Mouse (Mus musculus) hindbrain, postnatal 0 days (tissue): ENCODE data around the gene Sgms2. TPM values are rescaled to one million over a fixed set of nuclear protein-coding genes. Genes with fewer than 3 reads are reported as not detected.

ENCODE experiments used
- ATAC-seq: fragments of 200-750 bp; cut with Nextera tagmentation; 2 replicates; pipeline ENCODE4 v1.8.0; 2017; ENCODE audit warnings: mild to moderate bottlenecking, moderate TSS enrichment, moderate library complexity
- DNase-seq: peaks from one replicate; pipeline ENCODE4 v3.0.0-alpha.2; 2015; ENCODE audit warnings: low spot score
- H3K27ac ChIP-seq: fragments of 300-500 bp; sonication (generic); 2 replicates; pipeline ENCODE4 v1.5.1; 2014; ENCODE audit warnings: mild to moderate bottlenecking
- H3K27me3 ChIP-seq: fragments of 300-500 bp; sonication (generic); 2 replicates; pipeline ENCODE4 v1.6.1; 2014; ENCODE audit warnings: low read length, mixed read lengths; ENCODE audit not compliant: insufficient read depth
- H3K36me3 ChIP-seq: fragments of 300-500 bp; sonication (generic); 2 replicates; pipeline ENCODE4 v1.6.1; 2014; ENCODE audit warnings: low read length, mixed read lengths; ENCODE audit not compliant: insufficient read depth
- H3K4me1 ChIP-seq: fragments of 300-500 bp; sonication (generic); 2 replicates; pipeline ENCODE4 v1.6.1; 2014; ENCODE audit warnings: antibody characterized with exemption, low read length, mixed read lengths; ENCODE audit not compliant: insufficient read depth
- H3K4me2 ChIP-seq: fragments of 300-500 bp; sonication (generic); 2 replicates; pipeline ENCODE4 v1.6.1; 2014; ENCODE audit warnings: low read depth, mild to moderate bottlenecking, low read length, moderate library complexity, mixed read lengths
- H3K4me3 ChIP-seq: fragments of 300-500 bp; sonication (generic); 2 replicates; pipeline ENCODE4 v1.5.1; 2014; ENCODE audit warnings: low read length
- H3K9ac ChIP-seq: fragments of 300-500 bp; sonication (generic); replicated peaks from 2 replicates; pipeline ENCODE4 v1.6.1; 2014; ENCODE audit warnings: mild to moderate bottlenecking, low read length, moderate library complexity, mixed read lengths
- H3K9me3 ChIP-seq: fragments of 300-500 bp; sonication (generic); 2 replicates; pipeline ENCODE4 v1.6.1; 2016; ENCODE audit warnings: low read length, mixed read lengths
- CTCF ChIP-seq: IDR thresholded peaks from 2 replicates; pipeline ENCODE4 v1.5.1; 2016; ENCODE audit warnings: antibody characterized with exemption, control low read depth, low read depth
- WGBS: fragments of 180-500 bp; shearing (Covaris S2); extraction: QIAGEN DNeasy Blood & Tissue Kit; methylation state at CpG from one replicate; pipeline ENCODE4 v1.1.7; 2014; 5-methylcytosine and 5-hydroxymethylcytosine counted together
- polyA plus RNA-seq: library from polyadenylated mRNA; unstranded; fragments of >200 nt; fragmentation: Nextera tagmentation; extraction: Ambion mirVana; gene quantifications from 2 replicates; pipeline ENCODE4 v1.2.1, GENCODE M21; 2015
- total RNA-seq: library from RNA; depleted of rRNA; stranded (reverse); fragments of >200 nt; gene quantifications from 2 replicates; pipeline ENCODE4 v1.2.3, GENCODE M21; 2014

The Sgms2 gene
- total and polyA plus RNA-seq, 2 experiments from 2014 or later, result 3.9 to 4.2 TPM

GRCm38 (mm10) chr3:131489657-131490142 is 1.5 kb downstream of the Sgms2 start:
- under 1% methylated on average over 36 of the region's 36 CpGs for WGBS
- Histone ChIP-seq H3K4me1 (no peaks in the 10 kb centered on the region), H3K36me3 (no peaks in the 10 kb centered on the region), H3K4me3 (peak overlapping the region; percentile 62), H3K4me2 (peak overlapping the region; percentile 93), H3K9me3 (no peaks in the 10 kb centered on the region), H3K9ac (peak overlapping the region; percentile 70), H3K27ac (peak overlapping the region; percentile 3; the same call in 1 of the 2 replicates), H3K27me3 (no peaks in the 10 kb centered on the region)
- no peak for TF ChIP-seq CTCF
- ATAC-seq (peak; percentile 81), DNase-seq (peak; percentile 47)

DNA sequence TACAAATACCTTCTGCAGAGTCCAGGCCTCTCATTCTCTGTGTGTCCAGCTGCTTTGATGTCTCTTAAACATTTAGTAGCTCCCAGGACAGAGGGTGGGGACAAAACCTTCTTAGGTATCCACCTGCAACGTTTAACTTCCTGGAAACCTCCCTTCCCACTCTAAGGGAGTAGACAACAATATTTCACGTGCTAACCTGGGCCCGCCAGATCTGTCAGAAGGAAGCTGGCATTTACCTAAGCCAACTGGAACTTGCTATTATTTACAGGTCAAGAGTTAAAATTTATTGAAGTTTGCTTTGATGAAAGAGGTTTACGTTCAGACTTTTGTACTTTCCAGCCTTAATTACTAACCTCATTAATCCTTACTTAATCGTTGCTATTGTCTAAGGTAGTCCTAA is 2.2 kb downstream of the Sgms2 start:
- no peaks in the 10 kb centered on the region for H3K9me3 ChIP-seq
- DNase-seq (no peak), ATAC-seq (no peak)
- no peak for TF ChIP-seq CTCF
- no peak overlapping the region; the same call in 1 of the 2 replicates for H3K4me2 ChIP-seq
- no peaks in the 10 kb centered on the region for H3K36me3 ChIP-seq
- H3K4me1 ChIP-seq, result no peaks in the 10 kb centered on the region
- H3K9ac ChIP-seq, result no peak overlapping the region
- 35% methylated on average over 5 of the region's 5 CpGs for WGBS
- H3K27ac ChIP-seq, result no peak overlapping the region
- H3K4me3 ChIP-seq, result no peak overlapping the region
- H3K27me3 ChIP-seq, result no peaks in the 10 kb centered on the region

DNA sequence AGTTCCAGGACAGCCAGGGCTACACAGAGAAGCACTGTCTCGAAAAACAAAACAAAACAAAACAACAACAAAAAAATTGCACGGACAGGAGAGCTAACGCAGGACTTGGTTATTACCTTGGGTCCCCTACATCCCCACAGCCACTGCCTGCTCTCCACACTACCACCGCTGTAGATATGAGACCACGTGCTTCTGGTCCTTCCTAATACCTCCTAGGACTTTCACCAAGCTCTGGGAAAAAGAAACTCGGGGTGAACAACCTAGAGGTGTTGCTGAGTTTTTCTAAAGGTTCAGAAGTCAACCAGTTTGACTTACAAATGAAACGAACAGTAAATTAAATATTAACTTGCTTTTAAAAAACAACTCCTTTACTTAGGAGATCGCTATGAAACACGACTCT is 2.8 kb downstream of the Sgms2 start:
- TF ChIP-seq CTCF, result no peak
- Histone ChIP-seq H3K36me3 (no peaks in the 10 kb centered on the region), H3K4me3 (no peak overlapping the region), H3K27ac (no peak overlapping the region), H3K9ac (no peak overlapping the region), H3K9me3 (no peaks in the 10 kb centered on the region), H3K27me3 (no peaks in the 10 kb centered on the region), H3K4me1 (no peaks in the 10 kb centered on the region), H3K4me2 (no peak overlapping the region)
- 74% methylated on average over 9 of the region's 9 CpGs for WGBS
- DNase-seq (no peak), ATAC-seq (no peak)

DNA sequence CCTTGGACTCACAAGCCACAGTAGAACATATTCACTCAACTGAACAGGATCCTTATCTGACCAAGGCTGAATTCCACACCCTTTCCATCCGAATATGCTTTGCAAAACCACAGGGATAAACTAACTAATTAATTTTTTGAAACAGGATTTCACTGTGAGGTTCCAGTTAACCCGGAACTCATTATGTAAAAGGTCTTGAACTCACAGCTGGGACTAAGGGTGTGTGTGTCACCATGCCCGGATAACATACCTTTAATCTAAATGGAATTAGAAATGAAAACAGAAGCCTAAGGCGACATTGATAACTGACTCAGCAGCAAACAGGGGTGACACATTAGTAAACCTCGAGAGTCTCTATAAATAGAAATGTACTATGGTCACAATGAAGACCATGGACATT is 5.8 kb downstream of the Sgms2 start:
- ATAC-seq (no peak), DNase-seq (no peak)
- no peaks in the 10 kb centered on the region for H3K36me3 ChIP-seq
- H3K9me3 ChIP-seq, result no peaks in the 10 kb centered on the region
- no peak overlapping the region for H3K27ac ChIP-seq
- no peaks in the 10 kb centered on the region for H3K4me1 ChIP-seq
- 56% methylated on average over 5 of the region's 5 CpGs for WGBS
- no peaks in the 10 kb centered on the region for H3K27me3 ChIP-seq
- no peak overlapping the region for H3K4me3 ChIP-seq
- TF ChIP-seq CTCF, result no peak
- no peak overlapping the region for H3K9ac ChIP-seq
- no peak overlapping the region for H3K4me2 ChIP-seq

- DNase-seq (no peak), ATAC-seq (no peak)
- H3K4me2 ChIP-seq, result no peak overlapping the region
- H3K9ac ChIP-seq, result no peak overlapping the region
- 76% methylated on average over 7 of the region's 7 CpGs for WGBS
- no peaks in the 10 kb centered on the region for H3K27me3 ChIP-seq
- no peaks in the 10 kb centered on the region for H3K36me3 ChIP-seq
- no peak overlapping the region for H3K27ac ChIP-seq
- no peak overlapping the region for H3K4me3 ChIP-seq
- no peaks in the 10 kb centered on the region for H3K4me1 ChIP-seq
- no peaks in the 10 kb centered on the region for H3K9me3 ChIP-seq
- TF ChIP-seq CTCF, result no peak
Observed at GRCm38 (mm10) chr3:131483650-131484049, 7.6 kb downstream of the Sgms2 start.

- ATAC-seq (0 out of 2 replicates have a peak, but pooled peaks have one; percentile 51), DNase-seq (no peak)
- 41% methylated on average over 17 of the region's 17 CpGs for WGBS
- H3K4me1 ChIP-seq, result no peaks in the 10 kb centered on the region
- no peak for TF ChIP-seq CTCF
- no peaks in the 10 kb centered on the region for H3K36me3 ChIP-seq
- H3K4me3 ChIP-seq, result no peak overlapping the region
- no peaks in the 10 kb centered on the region for H3K9me3 ChIP-seq
- no peak overlapping the region for H3K4me2 ChIP-seq
- no peak overlapping the region for H3K9ac ChIP-seq
- H3K27me3 ChIP-seq, result no peaks in the 10 kb centered on the region
- no peak overlapping the region for H3K27ac ChIP-seq
Observed at GRCm38 (mm10) chr3:131481976-131482712, 9.1 kb downstream of the Sgms2 start.

DNA sequence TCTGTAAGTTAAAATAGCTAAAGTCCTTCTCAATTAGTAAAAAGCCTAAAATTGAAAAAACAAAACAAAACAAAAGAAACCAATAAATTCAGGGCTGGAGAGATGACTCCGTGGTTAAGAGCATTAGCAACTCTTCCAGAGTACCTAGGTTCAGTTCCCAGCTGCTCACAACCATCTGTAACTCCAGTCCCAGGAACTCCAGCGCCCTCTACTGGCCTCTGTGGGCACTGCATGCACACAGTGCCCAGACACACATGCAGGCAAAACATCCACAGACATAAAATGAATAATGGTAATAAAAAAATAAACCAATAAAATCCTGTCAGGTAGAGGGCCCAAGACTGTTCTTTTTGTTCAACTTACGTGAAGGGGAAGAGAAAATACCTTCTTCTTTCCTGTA is 10.6 kb downstream of the Sgms2 start:
- no peaks in the 10 kb centered on the region for H3K4me1 ChIP-seq
- no peak overlapping the region for H3K9ac ChIP-seq
- peak; percentile 39 for TF ChIP-seq CTCF
- no peaks in the 10 kb centered on the region for H3K9me3 ChIP-seq
- H3K4me3 ChIP-seq, result no peak overlapping the region
- 66% methylated on average over 3 of the region's 3 CpGs for WGBS
- no peak for ATAC-seq
- no peak overlapping the region for H3K4me2 ChIP-seq
- H3K27ac ChIP-seq, result no peak overlapping the region
- no peak for DNase-seq
- no peaks in the 10 kb centered on the region for H3K36me3 ChIP-seq
- H3K27me3 ChIP-seq, result no peaks in the 10 kb centered on the region
